Mouse (Mus musculus) regulatory T cell (primary cell): ENCODE data around the gene Dagla.

Experiments used
- in situ Hi-C: fragments of 300-600 bp; cut with MboI, MseI; formaldehyde crosslinking; loops from one replicate; pipeline ENCODE4 v1.15.1; 2025; ENCODE audit warnings: high pct_unique_total_duplicates

Gene Dagla

GRCm38 (mm10) chr19:10308990-10309389, 4.3 kb upstream of the Dagla start:
- in situ Hi-C loops: loop anchor here (25.0 kb wide), 1 partner anchor 1353 kb away; the partner anchor contains the start of gene Oosp2

DNA sequence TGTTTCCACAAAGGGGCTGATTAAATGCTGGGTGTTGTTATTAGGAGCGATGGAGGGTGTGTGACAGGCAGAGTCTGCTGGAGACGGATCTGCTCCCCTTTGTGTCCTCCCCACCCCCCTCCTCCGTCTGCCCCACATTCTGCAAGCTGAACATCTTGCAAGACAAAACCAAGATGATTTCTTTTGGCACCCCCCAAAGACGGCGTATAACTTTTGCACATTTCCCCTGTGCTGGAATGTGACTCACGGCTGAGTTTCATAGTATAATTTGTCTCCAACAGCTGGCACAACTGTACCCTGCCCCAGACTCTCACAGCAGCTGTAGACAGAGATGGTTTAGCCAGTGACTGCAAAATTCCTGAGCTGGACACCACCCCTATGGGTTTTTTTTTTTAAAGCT, 3.3 kb upstream of the Dagla start:
- in situ Hi-C loops: loop anchor here (25.0 kb wide), 1 partner anchor 1354 kb away; the partner anchor contains the start of gene Oosp2

DNA sequence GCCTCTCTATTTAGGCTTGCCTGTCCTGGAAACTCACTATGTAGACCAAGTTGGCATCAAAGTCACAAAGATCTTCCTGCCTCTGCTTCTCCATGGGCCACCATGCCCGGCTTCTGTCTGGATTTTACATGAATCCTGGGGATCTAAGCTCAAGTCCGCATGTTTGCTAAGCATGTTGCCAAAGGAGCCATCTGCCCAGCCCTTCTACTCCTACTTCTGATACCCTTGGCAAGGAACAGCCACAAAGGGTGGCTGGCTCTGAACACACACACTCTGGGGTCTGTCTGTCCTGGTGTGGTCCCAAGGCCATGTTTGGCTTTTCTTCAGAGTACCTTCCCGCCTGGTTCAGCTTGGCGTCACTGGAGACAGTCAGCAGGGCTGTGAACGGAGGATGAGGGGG, 2.7 kb upstream of the Dagla start:
- in situ Hi-C loops: loop anchor here (25.0 kb wide), 1 partner anchor 1355 kb away; the partner anchor contains the start of gene Oosp2

DNA sequence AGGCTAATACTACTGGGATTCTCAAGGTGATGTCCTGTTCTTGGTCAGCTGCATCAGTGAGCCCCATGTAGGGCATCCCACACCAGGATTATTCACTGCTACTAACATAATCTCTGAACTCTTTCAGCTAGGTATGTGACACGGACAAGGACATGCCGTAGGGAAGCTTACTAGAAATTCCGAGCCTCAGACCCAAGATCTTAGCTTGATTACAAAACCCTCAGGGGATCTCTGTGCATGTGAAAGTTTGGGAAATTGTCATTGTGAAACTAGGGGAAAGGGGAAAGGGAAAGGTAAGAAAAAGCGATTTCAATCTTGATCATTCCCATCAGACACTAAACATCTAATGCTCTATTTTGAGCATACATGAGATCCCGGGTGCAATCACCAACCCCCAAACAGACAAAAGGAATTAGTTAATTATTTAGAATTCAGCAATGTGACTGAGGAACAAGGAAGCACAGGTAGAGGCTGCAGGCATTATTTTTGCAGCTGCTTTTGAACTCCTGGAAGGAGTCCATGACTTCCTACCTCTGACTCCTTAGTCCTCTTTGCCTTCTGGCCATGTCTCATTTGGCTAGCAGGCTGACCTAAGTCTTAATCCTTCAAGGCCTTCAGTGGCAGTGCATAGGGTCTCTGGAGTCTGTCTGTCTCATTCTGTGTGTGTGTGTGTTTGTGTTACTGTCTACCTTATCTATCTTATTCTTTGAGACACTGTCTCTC, 2.0 kb upstream of the Dagla start:
- in situ Hi-C loops: loop anchor here (25.0 kb wide), 1 partner anchor 1356 kb away; the partner anchor contains the start of gene Oosp2

DNA sequence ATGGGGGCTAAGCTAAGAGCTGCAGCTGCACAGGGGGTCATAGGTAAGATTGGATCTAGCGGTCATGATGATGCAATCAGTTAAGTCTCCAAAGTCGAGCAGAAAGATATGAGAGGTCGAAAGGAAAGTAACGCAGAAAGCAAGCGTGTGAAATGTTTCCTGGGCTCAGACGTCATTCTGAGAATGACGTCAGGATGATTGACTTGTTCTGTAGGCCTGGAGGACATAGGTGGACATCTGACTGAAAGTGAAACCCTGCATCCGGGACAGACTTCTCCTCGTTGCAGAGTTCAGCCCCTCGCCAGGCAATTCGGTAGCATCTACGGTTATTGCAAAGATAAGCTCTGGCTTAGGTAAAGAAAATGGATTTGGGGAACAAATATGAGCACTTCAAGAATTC, 963 bp upstream of the Dagla start:
- in situ Hi-C loops: loop anchor here (25.0 kb wide), 1 partner anchor 1357 kb away; the partner anchor contains the start of gene Oosp2

DNA sequence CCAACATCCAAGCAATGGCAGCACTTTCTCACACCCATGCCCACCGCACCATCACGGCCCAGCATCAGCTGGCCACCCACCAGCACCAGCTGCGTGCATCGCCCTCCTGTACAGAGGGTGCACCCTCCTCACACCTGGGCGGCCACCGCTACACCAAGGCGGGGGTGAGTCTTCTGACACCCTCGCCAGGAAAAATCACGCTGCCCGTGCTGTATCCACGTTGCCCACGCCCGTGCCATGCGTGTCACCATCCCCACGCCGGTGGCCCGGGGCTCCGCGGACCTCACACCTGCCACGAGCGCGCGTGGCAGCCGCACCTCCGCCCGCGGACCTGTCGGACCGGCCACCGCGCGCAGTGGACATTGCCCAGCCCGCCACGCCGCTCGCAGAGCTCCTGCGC, 282 bp downstream of the Dagla start:
- in situ Hi-C loops: loop anchor here (5.0 to 25.0 kb wide), 2 partner anchors 47 to 1358 kb away; partner anchors contain the start of gene Oosp2

GRCm38 (mm10) chr19:10302852-10303251, 1.8 kb downstream of the Dagla start:
- in situ Hi-C loops: loop anchor here (5.0 to 25.0 kb wide), 2 partner anchors 46 to 1359 kb away; partner anchors contain the start of gene Oosp2

- in situ Hi-C loops: loop anchor here (5.0 to 25.0 kb wide), 2 partner anchors 45 to 1360 kb away; partner anchors contain the start of gene Oosp2
These were observed 2.8 kb downstream of the Dagla start for GRCm38 (mm10) chr19:10301866-10302356.

DNA sequence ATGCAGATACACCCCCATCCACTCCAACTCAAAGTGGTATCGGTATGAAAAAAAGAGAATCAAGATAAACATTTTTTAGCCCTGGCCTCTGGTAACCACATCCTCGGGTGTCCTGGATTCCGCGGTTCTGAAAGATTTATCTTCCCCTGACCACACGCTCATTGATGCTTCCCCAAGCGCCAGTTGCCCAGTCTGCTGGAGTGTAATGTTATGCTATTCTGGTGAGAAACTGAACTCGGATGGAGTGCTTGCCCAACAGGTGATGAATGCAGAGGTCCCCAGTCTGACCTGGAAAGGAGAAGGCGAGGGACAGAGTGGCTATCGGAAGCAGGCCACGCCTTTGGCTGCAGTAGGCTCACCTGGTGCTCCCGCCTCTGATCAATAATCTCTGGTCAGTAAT, 3.4 kb downstream of the Dagla start:
- in situ Hi-C loops: loop anchor here (5.0 to 25.0 kb wide), 2 partner anchors 44 to 1361 kb away; partner anchors contain the start of gene Oosp2

DNA sequence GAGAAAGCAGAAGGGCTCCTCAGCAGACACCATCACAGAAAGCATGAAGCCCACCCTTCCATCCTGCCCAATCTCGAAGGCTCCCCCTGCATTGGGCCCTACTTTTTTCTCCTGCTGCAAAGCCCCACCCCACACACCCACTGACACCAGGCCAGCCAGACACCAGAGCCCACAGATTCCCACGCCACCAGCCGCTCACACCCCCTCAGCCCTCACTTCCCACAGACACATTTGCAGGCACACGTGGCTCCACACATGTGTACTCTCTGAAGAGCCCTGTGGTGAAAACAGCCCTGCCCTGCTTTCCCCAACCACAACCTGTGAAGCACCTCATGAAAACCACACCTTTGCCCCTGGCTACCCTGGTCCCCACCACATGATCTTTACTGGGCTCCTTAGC, 3.9 kb downstream of the Dagla start:
- in situ Hi-C loops: loop anchor here (5.0 to 25.0 kb wide), 2 partner anchors 44 to 1361 kb away; partner anchors contain the start of gene Oosp2

DNA sequence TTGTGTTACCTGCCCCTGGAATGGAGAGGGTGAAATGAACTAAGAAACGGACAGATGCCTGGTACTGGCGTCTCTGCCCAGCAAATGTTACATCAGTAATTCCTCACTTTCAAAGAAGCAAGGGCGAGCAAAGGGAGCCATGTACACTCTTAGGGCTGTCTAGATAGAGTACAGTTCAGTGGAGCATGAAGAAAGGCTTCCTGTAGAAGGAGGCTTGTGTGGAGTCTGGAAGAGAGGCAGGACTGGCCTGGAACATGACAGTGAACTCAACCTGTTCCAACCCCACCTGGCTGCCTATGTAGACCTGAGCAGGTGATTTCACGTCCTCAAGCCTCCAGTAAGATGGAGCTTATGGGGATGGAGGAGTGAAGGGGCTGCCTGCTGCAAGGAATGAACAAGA, 6.4 kb downstream of the Dagla start:
- in situ Hi-C loops: no loop called here

- in situ Hi-C loops: no loop called here
These were observed 7.6 kb downstream of the Dagla start for GRCm38 (mm10) chr19:10297041-10297503.

GRCm38 (mm10) chr19:10296306-10296705, 8.4 kb downstream of the Dagla start:
- in situ Hi-C loops: no loop called here

- in situ Hi-C loops: no loop called here
These were observed 9.8 kb downstream of the Dagla start for GRCm38 (mm10) chr19:10294631-10295562.

DNA sequence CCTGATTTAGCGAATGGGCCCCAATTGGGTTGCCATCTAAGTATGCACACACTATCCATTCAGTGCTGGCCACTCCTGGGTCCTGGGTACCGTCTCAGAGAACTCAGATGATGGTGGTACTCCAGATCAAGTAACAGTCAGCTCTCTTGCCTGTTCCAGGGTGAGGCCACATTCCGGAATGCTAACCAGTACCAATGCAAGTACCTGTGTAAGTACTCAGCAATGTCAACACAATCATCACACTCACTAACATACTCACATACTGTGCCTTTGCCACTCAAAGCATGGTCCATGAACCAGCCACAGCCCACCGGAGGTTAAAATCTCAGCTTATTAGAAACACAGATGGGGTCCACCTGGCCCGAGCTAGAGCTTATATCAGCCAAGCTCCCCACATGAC, 10.7 kb downstream of the Dagla start:
- in situ Hi-C loops: no loop called here

- in situ Hi-C loops: no loop called here
These were observed 12.7 kb downstream of the Dagla start for GRCm38 (mm10) chr19:10291896-10292490.

DNA sequence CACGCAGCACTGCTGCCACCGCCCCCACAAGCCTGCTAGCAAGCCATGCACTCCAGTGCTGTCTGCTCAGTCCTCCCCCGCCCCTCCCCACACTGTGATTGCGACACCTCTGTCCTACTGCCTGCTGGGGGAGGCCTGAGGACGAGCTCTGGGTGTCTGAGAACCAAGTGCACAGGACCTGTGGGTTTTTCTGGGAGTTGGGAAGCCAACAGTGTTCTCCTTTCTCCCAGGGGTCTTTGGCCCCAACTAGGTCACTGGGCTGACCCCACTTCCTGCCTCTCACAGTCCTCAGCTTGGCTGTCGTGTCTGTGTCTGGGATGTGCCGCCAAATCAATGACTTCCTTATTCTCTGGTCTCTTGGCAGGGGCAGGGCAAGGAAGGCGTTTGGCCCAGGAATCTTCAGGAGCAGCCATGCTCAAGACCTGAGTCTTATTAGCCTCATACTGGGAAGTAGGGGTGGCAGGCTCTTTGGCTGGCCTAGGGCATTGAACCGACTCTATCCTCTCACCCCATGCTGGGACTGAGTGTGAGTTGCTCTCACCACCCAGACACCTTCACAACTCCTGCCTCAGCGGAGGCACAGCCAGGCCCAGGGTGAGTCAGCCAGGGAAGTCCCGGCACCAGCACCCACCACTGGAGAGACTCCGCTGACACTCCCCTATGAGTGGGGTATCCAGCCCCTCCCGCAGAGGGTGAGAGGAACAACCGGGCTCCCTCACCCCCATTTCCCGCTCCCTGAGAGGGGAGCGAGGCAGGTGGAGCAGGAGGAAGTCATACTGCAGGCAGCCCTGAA, 14.3 kb downstream of the Dagla start:
- in situ Hi-C loops: no loop called here

DNA sequence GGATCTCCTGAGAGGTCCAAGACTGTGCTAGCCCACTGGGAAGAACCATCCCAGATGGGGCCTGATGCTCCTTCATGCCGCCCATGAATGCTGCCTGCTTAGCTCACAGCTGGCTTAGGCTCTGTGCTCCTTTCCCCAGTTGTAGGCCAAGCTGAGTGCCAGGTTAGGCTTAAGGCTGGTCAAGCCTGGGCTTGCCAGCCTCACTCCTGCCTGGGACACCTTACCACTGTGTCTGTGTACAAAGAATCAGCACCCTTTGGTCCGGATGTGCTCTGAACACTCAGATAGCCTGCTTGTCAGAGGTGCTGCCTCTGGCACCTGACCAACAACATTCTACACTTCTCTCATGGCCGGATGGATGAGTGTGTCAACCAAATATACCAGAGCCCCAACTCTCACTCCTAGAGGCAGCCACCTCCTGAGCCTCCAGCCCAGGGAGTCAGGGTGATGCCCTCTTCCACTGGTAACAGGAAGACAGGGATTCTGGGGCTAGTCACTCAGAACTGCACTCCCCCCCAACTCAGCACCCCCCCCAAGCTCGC, 15.0 kb downstream of the Dagla start:
- in situ Hi-C loops: no loop called here

- in situ Hi-C loops: no loop called here
These were observed 16.3 kb downstream of the Dagla start for GRCm38 (mm10) chr19:10288125-10289040.
